Mouse (Mus musculus) layer of hippocampus, adult 2 months (tissue): ENCODE measurements around the gene Nasp. TPM values are rescaled to one million over a fixed set of nuclear protein-coding genes. Genes with fewer than 3 reads are reported as not detected.

Experiments used
- DNase-seq, 2 experiments: peaks; one replicate each; pipeline ENCODE4 v3.0.0; 2022; ENCODE audit warnings: low spot score in 2 of 2
- H3K27ac ChIP-seq: fragments of 200-600 bp; 2 replicates; pipeline ENCODE4 v1.8.1; 2022
- H3K4me3 ChIP-seq: fragments of 200-600 bp; 2 replicates; pipeline ENCODE4 v1.8.1; 2022; ENCODE audit warnings: mild to moderate bottlenecking
- CTCF ChIP-seq: fragments of 200-600 bp; conservative IDR thresholded peaks from 2 replicates; pipeline ENCODE4 v1.8.1; 2022; ENCODE audit warnings: antibody characterized with exemption, mild to moderate bottlenecking, moderate library complexity
- total RNA-seq, 2 experiments: library from RNA; stranded (reverse); gene quantifications; 2 replicates each; pipeline ENCODE4 v1.2.3; 2021

The Nasp gene
- total RNA-seq, 2 experiments from 2014 or later: 28.0 to 32.5 TPM

GRCm38 (mm10) chr4:116653228-116653627 is 25.5 kb upstream of the Nasp start:
- Histone ChIP-seq H3K4me3 (no peak overlapping the region), H3K27ac (no peak overlapping the region)
- DNase-seq: no peak
- TF ChIP-seq CTCF: no peak

- TF ChIP-seq CTCF: no peak
- Histone ChIP-seq H3K27ac (peak overlapping the region; percentile 89), H3K4me3 (peak overlapping the region; percentile 78)
- no peak for DNase-seq
Measured at GRCm38 (mm10) chr4:116651797-116652135, 24.0 kb upstream of the Nasp start.

- peak; percentile 42 for TF ChIP-seq CTCF
- H3K4me3 ChIP-seq: peak within 1 kb of the TSS; percentile 78
Measured at GRCm38 (mm10) chr4:116650924-116651796, 23.4 kb upstream of the Nasp start, which contains the start of gene Akr1a1. Akr1a1 (minus strand) TSS chr4:116651680.

GRCm38 (mm10) chr4:116650365-116650764 is 22.6 kb upstream of the Nasp start:
- no peak for DNase-seq
- Histone ChIP-seq H3K27ac (peak overlapping the region; percentile 89), H3K4me3 (peak overlapping the region; percentile 78)
- no peak for TF ChIP-seq CTCF

More at GRCm38 (mm10) chr4:116650924-116651796, 23.4 kb upstream of the Nasp start, which contains the start of gene Akr1a1:
- peak; percentile 95 for DNase-seq
- H3K27ac ChIP-seq: peak within 1 kb of the TSS; percentile 89

GRCm38 (mm10) chr4:116649411-116649810 is 21.7 kb upstream of the Nasp start:
- no peak for TF ChIP-seq CTCF
- Histone ChIP-seq H3K4me3 (no peak overlapping the region), H3K27ac (no peak overlapping the region)
- DNase-seq: no peak

- Histone ChIP-seq H3K27ac (no peak overlapping the region), H3K4me3 (no peak overlapping the region)
- no peak for DNase-seq
- no peak for TF ChIP-seq CTCF
Measured at GRCm38 (mm10) chr4:116645624-116646023, 17.9 kb upstream of the Nasp start.

GRCm38 (mm10) chr4:116644326-116644725 is 16.6 kb upstream of the Nasp start:
- Histone ChIP-seq H3K27ac (no peak overlapping the region), H3K4me3 (no peak overlapping the region)
- TF ChIP-seq CTCF: peak; percentile 71
- peak; percentile 19 to 23 for DNase-seq

- TF ChIP-seq CTCF: peak; percentile 49
- H3K27ac ChIP-seq: no peak overlapping the region
- DNase-seq: no peak
- no peak overlapping the region for H3K4me3 ChIP-seq
Measured at GRCm38 (mm10) chr4:116642071-116642470, 14.3 kb upstream of the Nasp start.

GRCm38 (mm10) chr4:116638821-116639220 is 11.1 kb upstream of the Nasp start:
- no peak overlapping the region for H3K27ac ChIP-seq
- no peak for TF ChIP-seq CTCF
- DNase-seq: no peak
- H3K4me3 ChIP-seq: no peak overlapping the region

GRCm38 (mm10) chr4:116635197-116635596 is 7.5 kb upstream of the Nasp start:
- no peak for TF ChIP-seq CTCF

GRCm38 (mm10) chr4:116627359-116627716 is 403 bp downstream of the Nasp start:
- peak overlapping the region; percentile 90 for H3K4me3 ChIP-seq
- peak; percentile 86 to 89 for DNase-seq
- H3K27ac ChIP-seq: peak overlapping the region; percentile 92
- TF ChIP-seq CTCF: no peak

More at GRCm38 (mm10) chr4:116635197-116635596, 7.5 kb upstream of the Nasp start:
- no peak for DNase-seq
- H3K27ac ChIP-seq: no peak overlapping the region
- H3K4me3 ChIP-seq: no peak overlapping the region

GRCm38 (mm10) chr4:116626658-116627358 is 933 bp downstream of the Nasp start:
- peak; percentile 40 for TF ChIP-seq CTCF
- Histone ChIP-seq H3K27ac (peak overlapping the region; percentile 92), H3K4me3 (peak overlapping the region; percentile 90)
- DNase-seq: peak; percentile 63 to 74

GRCm38 (mm10) chr4:116624831-116625230 is 2.9 kb downstream of the Nasp start:
- no peak for TF ChIP-seq CTCF
- Histone ChIP-seq H3K27ac (no peak overlapping the region), H3K4me3 (no peak overlapping the region)
- DNase-seq: no peak

- TF ChIP-seq CTCF: no peak
- no peak overlapping the region for H3K4me3 ChIP-seq
- no peak for DNase-seq
- no peak overlapping the region for H3K27ac ChIP-seq
Measured at GRCm38 (mm10) chr4:116615237-116615636, 12.5 kb downstream of the Nasp start.
